Mouse (Mus musculus) stomach, postnatal 0 days (tissue): Measurements from ENCODE around the gene Mpig6b. TPM values are rescaled to one million over a fixed set of nuclear protein-coding genes. Genes with fewer than 3 reads are reported as not detected.
A peak's percentile ranks its signal among the peaks of the same experiment; 100 is the strongest.

Experiments used
- ATAC-seq: fragments of 200-750 bp; cut with Nextera tagmentation; 2 replicates; pipeline ENCODE4 v1.8.0; 2017; ENCODE audit not compliant: low FRiP score, low TSS enrichment
- DNase-seq: peaks from one replicate; pipeline ENCODE4 v3.0.0-alpha.2; 2016; ENCODE audit warnings: low spot score
- H3K27ac ChIP-seq: fragments of 300-500 bp; sonication (generic); replicated peaks from 2 replicates; pipeline ENCODE4 v1.5.1; 2014; ENCODE audit warnings: mild to moderate bottlenecking, control low read depth
- H3K27me3 ChIP-seq: fragments of 300-500 bp; sonication (generic); 2 replicates; pipeline ENCODE4 v1.6.1; 2014; ENCODE audit warnings: low read length; ENCODE audit not compliant: control insufficient read depth, insufficient read depth
- H3K36me3 ChIP-seq: fragments of 300-500 bp; sonication (generic); 2 replicates; pipeline ENCODE4 v1.6.1; 2014; ENCODE audit warnings: low read length, mixed read lengths; ENCODE audit not compliant: control insufficient read depth, insufficient read depth
- H3K4me1 ChIP-seq: fragments of 300-500 bp; sonication (generic); replicated peaks from 2 replicates; pipeline ENCODE4 v1.6.1; 2014; ENCODE audit warnings: antibody characterized with exemption; ENCODE audit not compliant: control insufficient read depth, insufficient read depth
- H3K4me2 ChIP-seq: fragments of 300-500 bp; sonication (generic); replicated peaks from 2 replicates; pipeline ENCODE4 v1.6.1; 2014; ENCODE audit warnings: low read depth, mild to moderate bottlenecking, control low read depth, moderate library complexity
- H3K4me3 ChIP-seq: fragments of 300-500 bp; sonication (generic); 2 replicates; pipeline ENCODE4 v1.5.1; 2014; ENCODE audit warnings: low read depth, low read length, control low read depth
- H3K9ac ChIP-seq: fragments of 300-500 bp; sonication (generic); 2 replicates; pipeline ENCODE4 v1.6.1; 2014; ENCODE audit warnings: mild to moderate bottlenecking, low read length, control low read depth, mixed read lengths
- H3K9me3 ChIP-seq: fragments of 300-500 bp; sonication (generic); 2 replicates; pipeline ENCODE4 v1.6.1; 2016; ENCODE audit warnings: low read length; ENCODE audit not compliant: control insufficient read depth
- CTCF ChIP-seq: IDR thresholded peaks from 2 replicates; pipeline ENCODE4 v1.5.1; 2016; ENCODE audit warnings: antibody characterized with exemption, low read depth, mild to moderate bottlenecking, moderate library complexity
- EP300 ChIP-seq: optimal IDR thresholded peaks from 2 replicates; pipeline ENCODE3; 2016; ENCODE audit warnings: antibody characterized with exemption
- WGBS: fragments of 180-500 bp; shearing (Covaris S2); extraction: QIAGEN DNeasy Blood & Tissue Kit; methylation state at CpG from one replicate; pipeline ENCODE4 v1.1.7; 2014; 5-methylcytosine and 5-hydroxymethylcytosine counted together
- polyA plus RNA-seq: library from polyadenylated mRNA; unstranded; fragments of >200 nt; fragmentation: Nextera tagmentation; extraction: Ambion mirVana; gene quantifications from 2 replicates; pipeline ENCODE4 v1.2.1, GENCODE M21; 2015

Mpig6b gene
- polyA plus RNA-seq, 1 experiment from 2014 or later, result 0.49 TPM

DNA sequence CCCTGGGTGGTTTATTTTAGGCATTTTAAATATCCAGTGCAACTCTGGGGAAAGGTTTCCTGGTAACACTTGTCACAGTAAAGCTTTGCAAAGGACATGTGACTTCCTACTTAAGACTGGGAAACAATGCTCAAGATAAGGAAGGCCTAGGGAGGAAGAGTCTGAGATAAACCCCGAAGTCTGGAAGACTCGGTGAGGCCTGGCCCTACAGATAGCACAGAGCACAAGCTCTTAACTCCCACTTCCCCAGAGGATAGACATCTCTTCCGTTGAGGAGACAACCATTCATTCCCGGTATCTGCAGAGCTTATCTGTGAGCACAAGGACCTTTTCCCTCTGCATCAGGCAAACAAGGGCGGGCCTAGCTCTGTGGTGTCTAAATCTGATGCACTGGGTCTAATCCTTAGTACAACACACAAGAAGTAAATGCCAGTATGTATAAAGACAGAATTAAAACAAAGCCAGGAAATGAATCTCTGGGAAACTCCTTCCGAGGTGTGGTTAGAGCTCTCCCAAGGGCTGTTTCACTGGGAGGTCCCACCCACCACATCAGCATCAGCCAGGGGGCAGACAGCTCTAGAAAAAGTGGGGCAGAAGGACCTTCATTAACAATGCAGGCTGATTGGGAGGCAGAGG, 44.0 kb downstream of the Mpig6b start:
- WGBS, result 29% methylated on average over 6 of the region's 6 CpGs
- ATAC-seq, result peak; percentile 6; the same call in 1 of the 2 replicates
- Histone ChIP-seq H3K9me3 (no peaks in the 10 kb centered on the region), H3K36me3 (no peaks in the 10 kb centered on the region), H3K4me2 (no peak overlapping the region), H3K9ac (no peak overlapping the region), H3K4me3 (no peak overlapping the region), H3K27ac (peak overlapping the region; percentile 56; the same call in 1 of the 2 replicates), H3K4me1 (no peaks in the 10 kb centered on the region), H3K27me3 (no peaks in the 10 kb centered on the region)
- DNase-seq, result no peak
- no peak for TF ChIP-seq EP300
- TF ChIP-seq CTCF, result peak; percentile 31; the same call in 1 of the 2 replicates

DNA sequence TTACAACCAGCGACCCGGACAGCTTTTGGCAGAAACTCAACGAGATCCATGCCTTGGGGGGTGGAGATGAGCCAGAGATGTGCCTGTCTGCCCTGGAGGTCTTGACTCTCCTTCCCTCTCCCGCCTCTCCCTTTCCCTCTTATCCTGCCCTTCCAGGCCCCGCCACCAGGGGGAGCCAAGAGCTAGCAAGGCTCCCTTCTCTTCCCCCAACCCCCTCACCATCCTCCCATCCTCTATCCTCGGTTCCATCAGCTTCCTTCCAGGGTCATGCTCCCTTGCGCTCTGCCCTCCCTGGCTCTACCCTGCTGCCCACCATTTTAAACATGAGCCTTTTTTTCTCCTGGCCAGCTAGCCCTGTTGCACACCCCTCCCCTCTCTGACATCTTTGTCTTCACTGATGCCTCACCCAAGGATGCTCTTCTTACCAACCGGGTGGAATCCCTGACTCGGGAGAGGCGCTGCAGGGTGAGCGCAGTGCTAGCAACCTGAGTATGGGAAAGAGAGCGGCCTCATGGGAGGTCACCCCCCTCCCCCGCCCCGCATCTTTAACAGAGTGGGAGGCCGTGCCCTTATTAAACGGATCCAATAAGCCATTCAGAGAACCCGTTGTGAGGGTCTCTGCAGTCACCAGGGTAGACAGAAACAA, 44.7 kb downstream of the Mpig6b start:
- Histone ChIP-seq H3K9me3 (no peaks in the 10 kb centered on the region), H3K4me3 (no peak overlapping the region), H3K4me1 (no peaks in the 10 kb centered on the region), H3K27me3 (no peaks in the 10 kb centered on the region), H3K9ac (no peak overlapping the region), H3K4me2 (0 out of 2 replicates have a peak overlapping the region, but pooled peaks have one; percentile 6), H3K36me3 (no peaks in the 10 kb centered on the region), H3K27ac (no peak overlapping the region)
- TF ChIP-seq EP300, result no peak
- TF ChIP-seq CTCF, result peak; percentile 99
- ATAC-seq (peak; percentile 21), DNase-seq (peak; percentile 89)
- WGBS, result 12% methylated on average over 17 of the region's 17 CpGs

DNA sequence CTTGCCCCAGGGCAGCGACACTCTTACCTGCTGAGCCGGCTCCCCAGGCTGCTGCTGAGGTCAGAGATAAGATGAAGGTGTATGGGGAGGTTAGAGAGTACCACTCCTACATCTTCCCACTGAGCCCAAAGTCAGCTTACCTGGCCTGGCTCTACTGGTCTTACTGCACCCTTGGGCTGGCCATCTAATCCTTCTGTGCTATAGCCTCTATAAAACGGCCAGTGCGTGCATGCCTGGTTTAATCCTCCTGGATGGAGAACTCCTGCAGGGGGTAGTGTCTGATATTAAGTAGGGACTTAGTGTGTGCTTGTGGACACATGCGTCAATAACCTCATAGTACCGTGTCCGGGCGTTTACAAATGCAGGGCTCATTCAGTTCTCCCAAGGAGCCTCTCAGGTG, 45.4 kb downstream of the Mpig6b start:
- no peak for TF ChIP-seq CTCF
- TF ChIP-seq EP300, result no peak
- ATAC-seq, result no peak

DNA sequence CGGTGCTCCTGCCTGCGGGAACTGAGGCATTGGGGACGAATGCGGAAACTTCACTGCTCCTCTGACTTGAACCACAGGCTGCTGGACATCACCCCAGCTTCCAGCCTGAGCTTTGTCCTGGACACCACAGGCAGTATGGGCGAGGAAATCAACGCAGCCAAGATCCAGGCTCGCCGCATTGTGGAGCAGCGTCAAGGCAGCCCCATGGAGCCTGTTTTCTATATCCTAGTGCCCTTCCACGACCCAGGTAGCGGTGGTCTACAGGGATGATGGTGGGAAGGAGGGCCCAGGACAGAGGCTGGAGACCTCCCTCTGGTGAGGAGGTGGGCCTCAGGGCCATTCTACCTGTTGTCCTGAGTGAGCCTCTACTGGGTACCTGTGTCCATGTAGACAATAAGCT, 46.1 kb downstream of the Mpig6b start:
- no peak for DNase-seq
- no peaks in the 10 kb centered on the region for H3K27me3 ChIP-seq
- no peak overlapping the region for H3K9ac ChIP-seq
- H3K27ac ChIP-seq, result no peak overlapping the region
- H3K4me2 ChIP-seq, result no peak overlapping the region
- H3K4me3 ChIP-seq, result no peak overlapping the region
- TF ChIP-seq EP300 (no peak), CTCF (no peak)
- no peaks in the 10 kb centered on the region for H3K4me1 ChIP-seq
- 87% methylated on average over 11 of the region's 11 CpGs for WGBS
- no peak for ATAC-seq
- no peaks in the 10 kb centered on the region for H3K9me3 ChIP-seq
- peaks cover 6% of the 10 kb centered on the region; the same call in 1 of the 2 replicates for H3K36me3 ChIP-seq

More for the DNA sequence above, 45.4 kb downstream of the Mpig6b start:
- Histone ChIP-seq H3K4me2 (no peak overlapping the region), H3K9ac (no peak overlapping the region), H3K27ac (no peak overlapping the region), H3K4me1 (no peaks in the 10 kb centered on the region), H3K9me3 (no peaks in the 10 kb centered on the region), H3K4me3 (no peak overlapping the region), H3K27me3 (no peaks in the 10 kb centered on the region), H3K36me3 (peaks cover under 1% of the 10 kb centered on the region; the same call in 1 of the 2 replicates)
- 82% methylated on average over 8 of the region's 8 CpGs for WGBS
- no peak for DNase-seq

DNA sequence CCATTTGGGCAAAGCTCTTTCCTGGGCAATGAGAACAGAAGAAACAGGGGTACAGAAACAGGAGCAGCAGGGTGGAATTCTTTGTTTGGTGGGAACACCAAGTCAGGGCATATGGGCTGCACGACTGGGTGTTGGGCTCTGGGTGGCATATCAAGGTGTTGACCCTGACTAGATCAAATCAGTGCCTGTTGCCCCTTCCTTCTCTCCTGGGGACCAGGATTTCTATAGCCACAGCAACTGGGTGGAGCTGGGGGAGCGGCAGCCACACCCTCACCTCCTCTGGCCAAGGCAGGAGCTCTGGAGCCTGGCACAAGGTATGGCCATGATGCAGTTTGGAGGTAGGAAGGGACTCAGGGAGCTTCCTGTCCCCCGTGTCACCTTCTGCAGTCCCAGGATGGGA, 47.8 kb downstream of the Mpig6b start:
- no peak overlapping the region for H3K4me3 ChIP-seq
- TF ChIP-seq EP300 (no peak), CTCF (no peak)
- no peaks in the 10 kb centered on the region for H3K4me1 ChIP-seq
- WGBS, result 62% methylated on average over 3 of the region's 3 CpGs
- peaks cover 20% of the 10 kb centered on the region for H3K36me3 ChIP-seq
- H3K27ac ChIP-seq, result no peak overlapping the region
- H3K9ac ChIP-seq, result no peak overlapping the region
- DNase-seq (peak; percentile 48), ATAC-seq (no peak)
- no peaks in the 10 kb centered on the region for H3K9me3 ChIP-seq
- H3K27me3 ChIP-seq, result no peaks in the 10 kb centered on the region
- H3K4me2 ChIP-seq, result no peak overlapping the region

DNA sequence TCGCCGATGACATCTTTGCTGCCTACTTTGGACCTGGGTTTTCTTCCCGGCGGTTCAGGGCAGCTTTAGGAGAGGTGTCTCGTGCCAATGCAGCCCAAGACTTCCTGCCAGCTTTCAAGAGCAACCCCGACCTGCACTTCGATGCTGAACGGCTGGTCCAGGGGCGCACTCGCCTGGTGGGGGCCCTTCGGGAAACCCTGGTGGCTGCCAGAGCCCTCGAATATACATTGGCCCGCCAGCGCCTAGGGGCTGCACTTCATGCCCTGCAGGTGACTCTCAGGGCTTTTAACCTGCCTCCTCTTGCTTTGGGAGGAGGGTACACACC, 48.3 kb downstream of the Mpig6b start:
- no peak for ATAC-seq
- DNase-seq, result no peak
- Histone ChIP-seq H3K36me3 (peaks cover 24% of the 10 kb centered on the region), H3K9me3 (no peaks in the 10 kb centered on the region), H3K4me2 (no peak overlapping the region), H3K9ac (no peak overlapping the region), H3K4me1 (no peaks in the 10 kb centered on the region), H3K27ac (no peak overlapping the region), H3K4me3 (no peak overlapping the region), H3K27me3 (no peaks in the 10 kb centered on the region)
- WGBS, result 65% methylated on average over 14 of the region's 14 CpGs
- TF ChIP-seq EP300 (no peak), CTCF (no peak)
